Mouse (Mus musculus) midbrain, embryonic 15.5 days (tissue): Measurements from ENCODE around the gene Sacs. TPM values are rescaled to one million over a fixed set of nuclear protein-coding genes. Genes with fewer than 3 reads are reported as not detected.

ENCODE experiments used
- ATAC-seq: fragments of 200-750 bp; cut with Nextera tagmentation; replicated peaks from 2 replicates; pipeline ENCODE4 v1.8.0; 2017; ENCODE audit warnings: moderate TSS enrichment
- H3K27ac ChIP-seq: fragments of 300-500 bp; sonication (generic); 2 replicates; pipeline ENCODE4 v1.5.1; 2015; ENCODE audit warnings: mild to moderate bottlenecking, inconsistent platforms
- H3K27me3 ChIP-seq: fragments of 300-500 bp; sonication (generic); replicated peaks from 2 replicates; pipeline ENCODE4 v1.6.1; 2015; ENCODE audit warnings: inconsistent platforms
- H3K36me3 ChIP-seq: fragments of 300-500 bp; sonication (generic); replicated peaks from 2 replicates; pipeline ENCODE4 v1.6.1; 2015; ENCODE audit warnings: inconsistent platforms
- H3K4me1 ChIP-seq: fragments of 300-500 bp; sonication (generic); 2 replicates; pipeline ENCODE4 v1.6.1; 2015; ENCODE audit warnings: inconsistent platforms
- H3K4me2 ChIP-seq: fragments of 300-500 bp; sonication (generic); 2 replicates; pipeline ENCODE4 v1.6.1; 2015; ENCODE audit warnings: inconsistent platforms, mild to moderate bottlenecking, moderate library complexity
- H3K4me3 ChIP-seq: fragments of 300-500 bp; sonication (generic); 2 replicates; pipeline ENCODE4 v1.5.1; 2015; ENCODE audit warnings: mild to moderate bottlenecking, inconsistent platforms
- H3K9ac ChIP-seq: fragments of 300-500 bp; sonication (generic); 2 replicates; pipeline ENCODE4 v1.6.1; 2015; ENCODE audit warnings: mild to moderate bottlenecking, inconsistent platforms
- H3K9me3 ChIP-seq: fragments of 300-500 bp; sonication (generic); 2 replicates; pipeline ENCODE4 v1.6.1; 2016; ENCODE audit warnings: inconsistent platforms
- WGBS: fragments of 180-500 bp; shearing (Covaris S2); methylation state at CpG from one replicate; pipeline ENCODE4 v1.1.7; 2015; ENCODE audit warnings: mixed read lengths; 5-methylcytosine and 5-hydroxymethylcytosine counted together
- polyA plus RNA-seq: library from polyadenylated mRNA; unstranded; fragments of >200 nt; fragmentation: Nextera tagmentation; extraction: Ambion mirVana; gene quantifications from 2 replicates; pipeline ENCODE4 v1.2.1, GENCODE M21; 2015

The Sacs gene
- polyA plus RNA-seq, 1 experiment from 2014 or later: 8.4 TPM

GRCm38 (mm10) chr14:61258352-61258751, 120.1 kb downstream of the Sacs start, which contains the start of gene Sgcg:
Sgcg (minus strand) TSS chr14:61258490.
- ATAC-seq: no peak
- no peak within 1 kb of the TSS for H3K4me3 ChIP-seq
- H3K9me3 ChIP-seq: no peaks in the 10 kb centered on the region
- H3K9ac ChIP-seq: no peak within 1 kb of the TSS
- 73% methylated on average over 11 of the region's 11 CpGs for whole genome bisulfite sequencing
- no peak within 1 kb of the TSS for H3K4me2 ChIP-seq
- no peaks in the 10 kb centered on the region for H3K27me3 ChIP-seq
- H3K36me3 ChIP-seq: no peaks in the 10 kb centered on the region
- H3K4me1 ChIP-seq: no peaks in the 10 kb centered on the region
- H3K27ac ChIP-seq: no peak within 1 kb of the TSS

- Histone ChIP-seq H3K9ac (no peak overlapping the region), H3K4me2 (no peak overlapping the region), H3K4me3 (no peak overlapping the region), H3K36me3 (no peaks in the 10 kb centered on the region), H3K9me3 (no peaks in the 10 kb centered on the region), H3K4me1 (no peaks in the 10 kb centered on the region), H3K27ac (no peak overlapping the region), H3K27me3 (no peaks in the 10 kb centered on the region)
- no peak for ATAC-seq
- 76% methylated on average over 3 of the region's 3 CpGs for WGBS
Measured at GRCm38 (mm10) chr14:61259084-61259483, 120.8 kb downstream of the Sacs start.

GRCm38 (mm10) chr14:61267908-61268475, 129.7 kb downstream of the Sacs start:
- Histone ChIP-seq H3K9me3 (no peaks in the 10 kb centered on the region), H3K36me3 (no peaks in the 10 kb centered on the region), H3K4me1 (no peaks in the 10 kb centered on the region), H3K9ac (no peak overlapping the region), H3K4me2 (no peak overlapping the region), H3K27ac (no peak overlapping the region), H3K4me3 (no peak overlapping the region), H3K27me3 (peaks cover 4% of the 10 kb centered on the region)
- ATAC-seq: no peak
- 62% methylated on average over 5 of the region's 5 CpGs for WGBS

GRCm38 (mm10) chr14:61274414-61275198, 136.3 kb downstream of the Sacs start:
- 9% methylated on average over 38 of the region's 38 CpGs for whole genome bisulfite sequencing
- Histone ChIP-seq H3K27me3 (peaks cover 30% of the 10 kb centered on the region), H3K36me3 (no peaks in the 10 kb centered on the region), H3K9ac (no peak overlapping the region), H3K4me2 (peak overlapping the region; percentile 46), H3K27ac (no peak overlapping the region), H3K4me1 (peaks cover 9% of the 10 kb centered on the region), H3K4me3 (peak overlapping the region; percentile 26), H3K9me3 (no peaks in the 10 kb centered on the region)
- ATAC-seq: no peak

- Histone ChIP-seq H3K4me2 (no peak overlapping the region), H3K4me1 (peaks cover 9% of the 10 kb centered on the region), H3K27ac (no peak overlapping the region), H3K4me3 (no peak overlapping the region), H3K9me3 (no peaks in the 10 kb centered on the region), H3K9ac (no peak overlapping the region), H3K27me3 (peaks cover 30% of the 10 kb centered on the region), H3K36me3 (no peaks in the 10 kb centered on the region)
- WGBS: 41% methylated on average over 1 of the region's 1 CpGs
- no peak for ATAC-seq
Measured at GRCm38 (mm10) chr14:61277285-61277684, 139.0 kb downstream of the Sacs start.

- no peaks in the 10 kb centered on the region for H3K9me3 ChIP-seq
- no peak for ATAC-seq
- no peak overlapping the region for H3K9ac ChIP-seq
- H3K27me3 ChIP-seq: peaks cover 24% of the 10 kb centered on the region
- no peak overlapping the region for H3K27ac ChIP-seq
- H3K4me2 ChIP-seq: no peak overlapping the region
- H3K36me3 ChIP-seq: no peaks in the 10 kb centered on the region
- WGBS: 87% methylated on average over 7 of the region's 7 CpGs
- no peak overlapping the region for H3K4me3 ChIP-seq
- H3K4me1 ChIP-seq: peaks cover 9% of the 10 kb centered on the region
Measured at GRCm38 (mm10) chr14:61278676-61279300, 140.5 kb downstream of the Sacs start.

- 75% methylated on average over 19 of the region's 19 CpGs for WGBS
- Histone ChIP-seq H3K36me3 (no peaks in the 10 kb centered on the region), H3K27ac (no peak overlapping the region), H3K4me1 (no peaks in the 10 kb centered on the region), H3K4me3 (no peak overlapping the region), H3K27me3 (no peaks in the 10 kb centered on the region), H3K9ac (no peak overlapping the region), H3K4me2 (no peak overlapping the region), H3K9me3 (no peaks in the 10 kb centered on the region)
- ATAC-seq: no peak
Measured at GRCm38 (mm10) chr14:61288606-61289286, 150.5 kb downstream of the Sacs start.

Other genes starting within 250 kb of the Sacs start
- gene Tnfrsf19, start 92.0 kb upstream of the Sacs start, polyA plus RNA-seq: 37.2 and 40.5 TPM in 2 replicates
- 0.08 and 0.19 TPM in 2 replicates for gene Sgcg, start 120.0 kb downstream of the Sacs start, polyA plus RNA-seq
- 0.45 and 0.48 TPM in 2 replicates for gene Arl11, start 171.3 kb downstream of the Sacs start, polyA plus RNA-seq
- 9.3 and 9.9 TPM in 2 replicates for gene Ebpl, start 222.0 kb downstream of the Sacs start, polyA plus RNA-seq